Mouse (Mus musculus) lung, postnatal 0 days (tissue): ENCODE data around the gene Actr3. TPM values are rescaled to one million over a fixed set of nuclear protein-coding genes. Genes with fewer than 3 reads are reported as not detected.
"Not testable (repeated sequence)": the region's sequence is repeated elsewhere in the genome, so short reads cannot be mapped to it uniquely, and the experiment has no call there.

Source experiments
- ATAC-seq: fragments of 200-750 bp; cut with Nextera tagmentation; 2 replicates; pipeline ENCODE4 v1.8.0; 2017; ENCODE audit warnings: moderate library complexity
- DNase-seq: peaks from one replicate; pipeline ENCODE4 v3.0.0-alpha.2; 2016; ENCODE audit warnings: low spot score
- H3K27ac ChIP-seq: fragments of 300-500 bp; sonication (generic); 2 replicates; pipeline ENCODE4 v1.5.1; 2014; ENCODE audit warnings: antibody characterized with exemption, mild to moderate bottlenecking, low read length, mixed read lengths
- H3K27me3 ChIP-seq: fragments of 300-500 bp; sonication (generic); replicated peaks from 2 replicates; pipeline ENCODE4 v1.6.1; 2014; ENCODE audit warnings: low read length, mixed read lengths; ENCODE audit not compliant: insufficient read depth
- H3K36me3 ChIP-seq: fragments of 300-500 bp; sonication (generic); 2 replicates; pipeline ENCODE4 v1.6.1; 2014; ENCODE audit warnings: low read length, mixed read lengths; ENCODE audit not compliant: insufficient read depth
- H3K4me1 ChIP-seq: fragments of 300-500 bp; sonication (generic); 2 replicates; pipeline ENCODE4 v1.6.1; 2014; ENCODE audit warnings: antibody characterized with exemption, low read depth, low read length, mixed read lengths; ENCODE audit not compliant: insufficient read depth
- H3K4me2 ChIP-seq: fragments of 300-500 bp; sonication (generic); replicated peaks from 2 replicates; pipeline ENCODE4 v1.6.1; 2014; ENCODE audit warnings: low read depth, mild to moderate bottlenecking, low read length, moderate library complexity, mixed read lengths
- H3K4me3 ChIP-seq: fragments of 300-500 bp; sonication (generic); 2 replicates; pipeline ENCODE4 v1.5.1; 2014; ENCODE audit warnings: low read depth, low read length
- H3K9ac ChIP-seq: fragments of 300-500 bp; sonication (generic); replicated peaks from 2 replicates; pipeline ENCODE4 v1.6.1; 2014; ENCODE audit warnings: low read depth, mild to moderate bottlenecking
- H3K9me3 ChIP-seq: fragments of 300-500 bp; sonication (generic); 2 replicates; pipeline ENCODE4 v1.6.1; 2016; ENCODE audit warnings: low read length, mixed read lengths
- CTCF ChIP-seq: IDR thresholded peaks from 2 replicates; pipeline ENCODE4 v1.5.1; 2016; ENCODE audit warnings: antibody characterized with exemption, mild to moderate bottlenecking
- EP300 ChIP-seq: IDR thresholded peaks from 2 replicates; pipeline ENCODE4 v1.6.1; 2016; ENCODE audit warnings: antibody characterized with exemption, mild to moderate bottlenecking, control low read depth
- WGBS: fragments of 180-500 bp; shearing (Covaris S2); extraction: QIAGEN DNeasy Blood & Tissue Kit; methylation state at CpG from one replicate; pipeline ENCODE4 v1.1.7; 2014; 5-methylcytosine and 5-hydroxymethylcytosine counted together
- polyA plus RNA-seq: library from polyadenylated mRNA; unstranded; fragments of >200 nt; fragmentation: Nextera tagmentation; extraction: Ambion mirVana; gene quantifications from 2 replicates; pipeline ENCODE4 v1.2.1, GENCODE M21; 2015

Gene Actr3
- polyA plus RNA-seq, 1 experiment from 2014 or later: 205 TPM

GRCm38 (mm10) chr1:125418732-125419131, 16.8 kb downstream of the Actr3 start:
- H3K27ac ChIP-seq: no peak overlapping the region
- WGBS: 66% methylated on average over 4 of the region's 4 CpGs
- no peaks in the 10 kb centered on the region for H3K4me1 ChIP-seq
- no peak overlapping the region for H3K9ac ChIP-seq
- DNase-seq (no peak), ATAC-seq (no peak)
- H3K36me3 ChIP-seq: 0 out of 2 replicates have a peak, but pooled peaks cover 4% of the 10 kb centered on the region
- H3K4me3 ChIP-seq: no peak overlapping the region
- no peaks in the 10 kb centered on the region for H3K27me3 ChIP-seq
- no peak for TF ChIP-seq CTCF
- TF ChIP-seq EP300: no peak
- H3K9me3 ChIP-seq: no peaks in the 10 kb centered on the region
- H3K4me2 ChIP-seq: no peak overlapping the region

- Histone ChIP-seq H3K4me1 (no peaks in the 10 kb centered on the region), H3K9me3 (no peaks in the 10 kb centered on the region), H3K4me2 (no peak overlapping the region), H3K4me3 (no peak overlapping the region), H3K27ac (no peak overlapping the region), H3K9ac (no peak overlapping the region), H3K36me3 (peaks cover 22% of the 10 kb centered on the region; the same call in 1 of the 2 replicates), H3K27me3 (no peaks in the 10 kb centered on the region)
- 97% methylated on average over 6 of the region's 6 CpGs for WGBS
- no peak for ATAC-seq
- DNase-seq: no peak
- TF ChIP-seq CTCF (no peak), EP300 (no peak)
These were observed 28.3 kb downstream of the Actr3 start for GRCm38 (mm10) chr1:125407220-125407619.

- 93% methylated on average over 1 of the region's 1 CpGs for WGBS
- DNase-seq: no peak
- ATAC-seq: no peak
- Histone ChIP-seq H3K4me1 (no peaks in the 10 kb centered on the region), H3K9me3 (no peaks in the 10 kb centered on the region), H3K4me2 (no peak overlapping the region), H3K27ac (no peak overlapping the region), H3K36me3 (peaks cover 23% of the 10 kb centered on the region), H3K4me3 (no peak overlapping the region), H3K27me3 (no peaks in the 10 kb centered on the region), H3K9ac (no peak overlapping the region)
- TF ChIP-seq CTCF: no peak
- no peak for TF ChIP-seq EP300
These were observed 40.1 kb downstream of the Actr3 start for GRCm38 (mm10) chr1:125395391-125395790.

GRCm38 (mm10) chr1:125393324-125393723, 42.2 kb downstream of the Actr3 start:
- not testable (repeated sequence) for H3K9ac ChIP-seq, H3K4me2 ChIP-seq, H3K27ac ChIP-seq, DNase-seq, H3K4me1 ChIP-seq, H3K9me3 ChIP-seq, H3K4me3 ChIP-seq, H3K27me3 ChIP-seq, ATAC-seq
- H3K36me3 ChIP-seq: peaks cover 19% of the 10 kb centered on the region
- WGBS: 97% methylated on average over 4 of the region's 5 CpGs

GRCm38 (mm10) chr1:125390065-125390754, 45.3 kb downstream of the Actr3 start:
- not testable (repeated sequence) for H3K27me3 ChIP-seq, H3K27ac ChIP-seq, ATAC-seq, H3K36me3 ChIP-seq, H3K4me2 ChIP-seq, H3K4me3 ChIP-seq, H3K9me3 ChIP-seq, H3K9ac ChIP-seq, DNase-seq, H3K4me1 ChIP-seq
- 63% methylated on average over 4 of the region's 4 CpGs for WGBS

GRCm38 (mm10) chr1:125389634-125390033, 45.9 kb downstream of the Actr3 start:
- not testable (repeated sequence) for DNase-seq, H3K4me1 ChIP-seq, H3K9ac ChIP-seq, H3K27ac ChIP-seq, H3K27me3 ChIP-seq, H3K36me3 ChIP-seq, H3K9me3 ChIP-seq, ATAC-seq, H3K4me2 ChIP-seq, H3K4me3 ChIP-seq
- WGBS: 39% methylated on average over 1 of the region's 1 CpGs

GRCm38 (mm10) chr1:125388370-125388769, 47.2 kb downstream of the Actr3 start:
- Histone ChIP-seq H3K4me1 (no peaks in the 10 kb centered on the region), H3K27me3 (no peaks in the 10 kb centered on the region), H3K9me3 (no peaks in the 10 kb centered on the region), H3K4me3 (no peak overlapping the region), H3K27ac (no peak overlapping the region), H3K36me3 (no peaks in the 10 kb centered on the region), H3K9ac (no peak overlapping the region), H3K4me2 (no peak overlapping the region)
- ATAC-seq (no peak), DNase-seq (peak; percentile 10)
- 14% methylated on average over 3 of the region's 3 CpGs for WGBS
- TF ChIP-seq EP300 (no peak), CTCF (no peak)
